Mouse (Mus musculus) urinary bladder, postnatal 25 days (tissue): ENCODE measurements around the gene Dus2.

Experiments
- DNase-seq: peaks from one replicate; pipeline ENCODE4 v3.0.0; 2022; ENCODE audit warnings: low spot score

The Dus2 gene

GRCm38 (mm10) chr8:106076612-106077011 lies 85.5 kb downstream of the Dus2 start:
- no peak for DNase-seq

GRCm38 (mm10) chr8:106077452-106078067 lies 86.4 kb downstream of the Dus2 start:
- no peak for DNase-seq

GRCm38 (mm10) chr8:106102321-106102720 lies 111.2 kb downstream of the Dus2 start:
- DNase-seq = no peak
